Mouse (Mus musculus) ES-E14 (cell line): ENCODE results near the gene Scap. TPM values are rescaled to one million over a fixed set of nuclear protein-coding genes. Genes with fewer than 3 reads are reported as not detected.
A peak's percentile ranks its signal among the peaks of the same experiment; 100 is the strongest.

ENCODE experiments used
- DNase-seq: peaks from one replicate; pipeline ENCODE4 v3.0.0-alpha.2; 2013; ENCODE audit warnings: low read depth, low spot score
- H3K27ac ChIP-seq: 2 replicates; pipeline ENCODE4 v1.5.1; 2012; ENCODE audit warnings: low read depth, mild to moderate bottlenecking, low read length, moderate library complexity, mixed read lengths; ENCODE audit not compliant: poor library complexity, insufficient read depth, severe bottlenecking
- H3K36me3 ChIP-seq: 2 replicates; pipeline ENCODE4 v1.6.1; 2012; ENCODE audit warnings: mild to moderate bottlenecking, low read length, moderate library complexity, mixed read lengths; ENCODE audit not compliant: control insufficient read depth, poor library complexity, insufficient read depth, severe bottlenecking
- H3K4me1 ChIP-seq, 2 experiments: fragments of 150-350 bp in 1 of 2; sonication (generic) in 1 of 2; 2 replicates each; pipeline ENCODE4 v1.6.1; 2012; ENCODE audit warnings: low read length in 2 of 2, mild to moderate bottlenecking in 1 of 2, mixed read lengths in 1 of 2; ENCODE audit not compliant: control insufficient read depth in 2 of 2, insufficient read depth in 2 of 2, poor library complexity in 1 of 2
- H3K4me3 ChIP-seq, 2 experiments: fragments of 150-350 bp in 1 of 2; sonication (generic) in 1 of 2; 2 replicates each; pipeline ENCODE4 v1.5.1; 2012; ENCODE audit warnings: low read length in 2 of 2, low read depth in 1 of 2, mild to moderate bottlenecking in 1 of 2, mixed read lengths in 1 of 2; ENCODE audit not compliant: insufficient read depth in 1 of 2, poor library complexity in 1 of 2, severe bottlenecking in 1 of 2
- H3K9ac ChIP-seq: 2 replicates; pipeline ENCODE4 v1.6.1; 2012; ENCODE audit warnings: low read depth, mild to moderate bottlenecking, low read length, mixed read lengths; ENCODE audit not compliant: poor library complexity, insufficient read depth, severe bottlenecking
- H3K9me3 ChIP-seq: fragments of 150-350 bp; sonication (generic); 2 replicates; pipeline ENCODE4 v1.6.1; 2012; ENCODE audit warnings: low read depth, mild to moderate bottlenecking, low read length; ENCODE audit not compliant: control insufficient read depth, insufficient read depth
- CHD2 ChIP-seq: IDR thresholded peaks from 2 replicates; pipeline ENCODE4 v1.6.1; 2014; ENCODE audit warnings: mild to moderate bottlenecking, low read depth, low read length, inconsistent platforms
- HCFC1 ChIP-seq: IDR thresholded peaks from 2 replicates; pipeline ENCODE4 v1.6.1; 2012; ENCODE audit warnings: low read length, inconsistent platforms, borderline replicate concordance; ENCODE audit not compliant: insufficient read depth
- MAFK ChIP-seq: IDR thresholded peaks from 2 replicates; pipeline ENCODE4 v1.6.1; 2014; ENCODE audit warnings: mild to moderate bottlenecking, low read depth, low read length, inconsistent platforms; ENCODE audit not compliant: insufficient read depth
- ZC3H11A ChIP-seq: IDR thresholded peaks from 2 replicates; pipeline ENCODE4 v1.6.1; 2012; ENCODE audit warnings: low read depth, mild to moderate bottlenecking, inconsistent platforms, low read length, borderline replicate concordance
- ZNF384 ChIP-seq: IDR thresholded peaks from 2 replicates; pipeline ENCODE4 v1.6.1; 2012; ENCODE audit warnings: low read depth, low read length, inconsistent platforms
- in situ Hi-C, 2 experiments: fragments of 600-800 bp; cut with MboI; formaldehyde crosslinking; loops; one replicate each; pipeline ENCODE4 v1.15.1; 2025; ENCODE audit warnings: low sequenced_read_pairs in 2 of 2, inconsistent platforms in 1 of 2; ENCODE audit not compliant: unreplicated experiment in 2 of 2
- total RNA-seq: library from RNA; depleted of rRNA; stranded (reverse); fragments of 300-350 nt; gene quantifications from 2 replicates; pipeline ENCODE4 v1.2.3, GENCODE M21; 2012

Scap gene
- total RNA-seq, 1 experiment = 67.7 TPM

GRCm38 (mm10) chr9:110316503-110316902, 16.6 kb upstream of the Scap start:
- no peak for DNase-seq
- Histone ChIP-seq H3K4me3 (no peak overlapping the region), H3K9ac (no peak overlapping the region), H3K9me3 (no peaks in the 10 kb centered on the region), H3K27ac (no peak overlapping the region), H3K4me1 (no peaks in the 10 kb centered on the region), H3K36me3 (peaks cover 30% of the 10 kb centered on the region; the same call in 1 of the 2 replicates)
- TF ChIP-seq CHD2 (no peak), ZNF384 (no peak), HCFC1 (no peak), MAFK (no peak), ZC3H11A (no peak)
- in situ Hi-C loops = no loop called here

GRCm38 (mm10) chr9:110320769-110321168, 12.3 kb upstream of the Scap start:
- TF ChIP-seq ZNF384 (no peak), CHD2 (no peak), ZC3H11A (no peak), MAFK (no peak), HCFC1 (no peak)
- H3K4me3 ChIP-seq = no peak overlapping the region
- in situ Hi-C loops = no loop called here
- no peak overlapping the region for H3K27ac ChIP-seq
- H3K36me3 ChIP-seq = peaks cover 16% of the 10 kb centered on the region; the same call in 1 of the 2 replicates
- H3K9me3 ChIP-seq = no peaks in the 10 kb centered on the region
- DNase-seq = no peak
- no peak overlapping the region for H3K9ac ChIP-seq
- H3K4me1 ChIP-seq = no peaks in the 10 kb centered on the region

- TF ChIP-seq CHD2 (no peak), MAFK (peak; percentile 70; the same call in 1 of the 2 replicates), ZC3H11A (no peak)
- Histone ChIP-seq H3K4me3 (no peak overlapping the region), H3K27ac (no peak overlapping the region), H3K36me3 (peaks cover 10% of the 10 kb centered on the region; the same call in 1 of the 2 replicates), H3K9ac (no peak overlapping the region), H3K4me1 (no peaks in the 10 kb centered on the region), H3K9me3 (no peaks in the 10 kb centered on the region)
- in situ Hi-C loops = no loop called here
- peak; percentile 57 for DNase-seq
These were observed 10.1 kb upstream of the Scap start for GRCm38 (mm10) chr9:110322972-110323371.

- peaks cover 10% of the 10 kb centered on the region; the same call in 1 of the 2 replicates for H3K36me3 ChIP-seq
- DNase-seq = no peak
- H3K4me3 ChIP-seq = no peak overlapping the region
- H3K4me1 ChIP-seq = peaks cover 0 to 2% of the 10 kb centered on the region in 2 experiments; a peak in 1 of 4 replicates
- no peaks in the 10 kb centered on the region for H3K9me3 ChIP-seq
- in situ Hi-C loops = no loop called here
- no peak for TF ChIP-seq CHD2
- TF ChIP-seq MAFK = no peak
- no peak for TF ChIP-seq ZC3H11A
- no peak for TF ChIP-seq HCFC1
- TF ChIP-seq ZNF384 = no peak
- no peak overlapping the region for H3K27ac ChIP-seq
- no peak overlapping the region for H3K9ac ChIP-seq
These were observed 8.9 kb upstream of the Scap start for GRCm38 (mm10) chr9:110324181-110324580.

- Histone ChIP-seq H3K9ac (no peak overlapping the region), H3K9me3 (no peaks in the 10 kb centered on the region), H3K4me1 (peaks cover 0 to 5% of the 10 kb centered on the region in 2 experiments; a peak in 1 of 4 replicates), H3K36me3 (no peaks in the 10 kb centered on the region), H3K4me3 (no peak overlapping the region), H3K27ac (no peak overlapping the region)
- in situ Hi-C loops = no loop called here
- DNase-seq = no peak
- no peak for TF ChIP-seq CHD2
- no peak for TF ChIP-seq ZC3H11A
- TF ChIP-seq ZNF384 = no peak
- no peak for TF ChIP-seq HCFC1
- TF ChIP-seq MAFK = no peak
These were observed 4.9 kb upstream of the Scap start for GRCm38 (mm10) chr9:110328178-110328577.
